Mouse (Mus musculus): Measurements from ENCODE around the gene Ptms. TPM values are rescaled to one million over a fixed set of nuclear protein-coding genes. Genes with fewer than 3 reads are reported as not detected.
A peak's percentile ranks its signal among the peaks of the same experiment; 100 is the strongest.
"Not testable (repeated sequence)": the region's sequence is repeated elsewhere in the genome, so short reads cannot be mapped to it uniquely, and the experiment has no call there.

Gene Ptms
- polyA plus RNA-seq, 1 experiment: 330 TPM

DNA sequence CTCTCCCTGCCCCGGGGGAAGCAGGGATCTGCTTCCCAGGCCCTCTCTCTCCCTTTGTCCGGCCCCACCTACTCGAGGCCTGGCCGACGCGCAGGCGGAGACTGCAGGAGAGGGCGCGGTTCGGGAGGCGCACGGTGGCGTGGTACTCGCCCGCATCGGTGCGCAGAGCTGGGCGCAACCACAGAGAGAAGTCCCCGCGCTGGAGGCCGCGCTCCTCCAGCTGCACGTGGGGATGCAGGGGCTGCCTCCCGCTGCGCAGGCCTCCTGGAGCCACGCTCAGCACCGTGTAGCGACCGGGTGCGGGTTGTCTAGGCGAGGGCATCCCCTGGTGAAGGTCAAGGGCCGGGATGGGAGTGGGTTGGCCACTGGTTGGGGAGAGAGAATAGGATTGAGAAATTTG lies 9.9 kb downstream of the Ptms start:
- H3K27me3 ChIP-seq (replicated peaks): peaks cover 62% of the 10 kb centered on the region
- no peak overlapping the region for H3K4me3 ChIP-seq (replicated peaks)
- TF ChIP-seq GATA1 (IDR thresholded peaks at IDR 0.05; ENCODE audit: borderline replicate concordance, low read length) (no peak), FLI1 (IDR thresholded peaks at IDR 0.05; ENCODE audit: low read length) (no peak)
- H3K36me3 ChIP-seq (replicated peaks; ENCODE audit: low read length): no peaks in the 10 kb centered on the region
- peaks cover 45% of the 10 kb centered on the region for H3K4me1 ChIP-seq
- H3K9me3 ChIP-seq: no peaks in the 10 kb centered on the region

DNA sequence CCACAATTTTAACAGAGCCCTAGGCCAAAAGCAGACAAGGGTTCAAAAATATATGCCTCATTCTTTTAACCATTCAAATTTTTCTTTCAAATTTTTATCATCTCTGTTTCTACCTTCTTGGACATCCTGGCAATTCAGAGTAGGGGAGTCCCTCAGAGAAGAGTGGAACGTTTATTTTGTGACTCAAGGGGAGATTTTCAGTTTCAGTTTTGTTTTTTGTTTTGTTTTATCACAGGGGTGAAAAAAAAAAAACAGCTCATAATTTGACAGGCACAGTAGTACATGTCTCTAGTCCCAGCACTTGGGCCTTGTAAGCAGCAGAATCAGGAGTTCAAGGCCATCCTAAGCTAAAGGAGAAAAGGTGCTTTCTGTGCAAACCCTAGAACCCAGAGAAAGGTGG lies 12.1 kb downstream of the Ptms start:
- Histone ChIP-seq H3K4me3 (replicated peaks) (no peak overlapping the region), H3K27me3 (replicated peaks) (peaks cover 42% of the 10 kb centered on the region), H3K4me1 (peaks cover 41% of the 10 kb centered on the region), H3K36me3 (replicated peaks; ENCODE audit: low read length) (no peaks in the 10 kb centered on the region), H3K9me3 (no peaks in the 10 kb centered on the region)
- TF ChIP-seq GATA1 (IDR thresholded peaks at IDR 0.05; ENCODE audit: borderline replicate concordance, low read length): no peak
- TF ChIP-seq FLI1 (IDR thresholded peaks at IDR 0.05; ENCODE audit: low read length): no peak

GRCm38 (mm10) chr6:124904991-124905860 lies 14.7 kb downstream of the Ptms start:
- H3K4me3 ChIP-seq (replicated peaks): no peak overlapping the region
- no peak for TF ChIP-seq FLI1 (IDR thresholded peaks at IDR 0.05; ENCODE audit: low read length)
- no peak for TF ChIP-seq GATA1 (IDR thresholded peaks at IDR 0.05; ENCODE audit: borderline replicate concordance, low read length)
- no peaks in the 10 kb centered on the region for H3K9me3 ChIP-seq
- no peaks in the 10 kb centered on the region for H3K36me3 ChIP-seq (replicated peaks; ENCODE audit: low read length)
- peaks cover 45% of the 10 kb centered on the region for H3K4me1 ChIP-seq
- peaks cover 32% of the 10 kb centered on the region for H3K27me3 ChIP-seq (replicated peaks)

- peak overlapping the region; percentile 93 for H3K4me3 ChIP-seq (replicated peaks)
- H3K36me3 ChIP-seq (replicated peaks; ENCODE audit: low read length): no peaks in the 10 kb centered on the region
- TF ChIP-seq GATA1 (IDR thresholded peaks at IDR 0.05; ENCODE audit: borderline replicate concordance, low read length) (no peak), FLI1 (IDR thresholded peaks at IDR 0.05; ENCODE audit: low read length) (no peak)
- H3K27me3 ChIP-seq (replicated peaks): peaks cover 28% of the 10 kb centered on the region
- peaks cover 40% of the 10 kb centered on the region for H3K4me1 ChIP-seq
- H3K9me3 ChIP-seq: no peaks in the 10 kb centered on the region
Measured at GRCm38 (mm10) chr6:124904161-124904981, 15.5 kb downstream of the Ptms start.

GRCm38 (mm10) chr6:124903580-124904151 lies 16.2 kb downstream of the Ptms start:
- peaks cover 40% of the 10 kb centered on the region for H3K4me1 ChIP-seq
- TF ChIP-seq GATA1 (IDR thresholded peaks at IDR 0.05; ENCODE audit: borderline replicate concordance, low read length) (no peak), FLI1 (IDR thresholded peaks at IDR 0.05; ENCODE audit: low read length) (no peak)

GRCm38 (mm10) chr6:124901851-124902250 lies 18.1 kb downstream of the Ptms start:
- TF ChIP-seq FLI1 (IDR thresholded peaks at IDR 0.05; ENCODE audit: low read length) (no peak), GATA1 (IDR thresholded peaks at IDR 0.05; ENCODE audit: borderline replicate concordance, low read length) (no peak)
- no peaks in the 10 kb centered on the region for H3K9me3 ChIP-seq
- H3K4me1 ChIP-seq: peaks cover 36% of the 10 kb centered on the region
- no peaks in the 10 kb centered on the region for H3K36me3 ChIP-seq (replicated peaks; ENCODE audit: low read length)
- H3K4me3 ChIP-seq (replicated peaks): no peak overlapping the region
- peaks cover 18% of the 10 kb centered on the region for H3K27me3 ChIP-seq (replicated peaks)

More at GRCm38 (mm10) chr6:124903580-124904151, 16.2 kb downstream of the Ptms start:
- Histone ChIP-seq H3K27me3 (replicated peaks) (peaks cover 25% of the 10 kb centered on the region), H3K36me3 (replicated peaks; ENCODE audit: low read length) (no peaks in the 10 kb centered on the region), H3K9me3 (no peaks in the 10 kb centered on the region), H3K4me3 (replicated peaks) (peak overlapping the region; percentile 93)

DNA sequence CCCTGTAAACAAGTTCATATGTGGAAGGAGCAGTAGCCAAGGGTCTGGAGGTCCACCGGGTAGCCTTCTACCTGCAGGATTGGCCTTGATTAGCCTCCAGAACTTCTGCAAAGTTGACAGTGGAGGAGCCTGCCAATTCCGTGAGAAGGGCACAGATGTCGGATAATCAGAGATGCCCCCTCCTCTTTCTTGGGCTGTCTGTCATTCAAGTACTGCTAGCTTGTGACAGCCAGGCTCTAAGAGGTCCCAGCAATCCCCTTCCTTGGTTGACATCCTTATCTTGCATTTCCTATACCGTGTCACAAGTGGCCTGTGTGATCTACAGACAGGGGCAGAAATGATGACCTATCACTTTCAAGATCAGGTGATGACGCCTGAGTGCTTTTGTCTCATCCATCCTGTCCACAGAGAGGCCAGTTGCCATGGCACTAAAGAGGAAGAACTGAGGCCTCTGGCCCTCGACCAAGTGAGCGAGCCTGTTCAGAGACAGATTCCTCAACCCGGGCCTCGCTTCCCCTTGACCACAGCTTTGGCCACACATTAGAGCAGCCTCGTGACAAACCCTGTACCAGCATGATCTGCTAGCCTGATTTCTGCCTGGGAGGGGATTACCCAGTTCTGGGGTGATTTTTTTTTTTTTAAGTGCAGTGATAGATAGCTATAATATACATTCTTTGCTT lies 19.0 kb downstream of the Ptms start:
- TF ChIP-seq GATA1 (IDR thresholded peaks at IDR 0.05; ENCODE audit: borderline replicate concordance, low read length) (no peak), FLI1 (IDR thresholded peaks at IDR 0.05; ENCODE audit: low read length) (no peak)
- peaks cover 18% of the 10 kb centered on the region for H3K27me3 ChIP-seq (replicated peaks)
- H3K36me3 ChIP-seq (replicated peaks; ENCODE audit: low read length): no peaks in the 10 kb centered on the region
- peaks cover 36% of the 10 kb centered on the region for H3K4me1 ChIP-seq
- H3K9me3 ChIP-seq: no peaks in the 10 kb centered on the region
- H3K4me3 ChIP-seq (replicated peaks): no peak overlapping the region

- H3K27me3 ChIP-seq (replicated peaks): peaks cover 19% of the 10 kb centered on the region
- H3K9me3 ChIP-seq: no peaks in the 10 kb centered on the region
- H3K36me3 ChIP-seq (replicated peaks; ENCODE audit: low read length): no peaks in the 10 kb centered on the region
- no peak overlapping the region for H3K4me3 ChIP-seq (replicated peaks)
- peaks cover 36% of the 10 kb centered on the region for H3K4me1 ChIP-seq
- no peak for TF ChIP-seq GATA1 (IDR thresholded peaks at IDR 0.05; ENCODE audit: borderline replicate concordance, low read length)
Measured at GRCm38 (mm10) chr6:124900056-124900800, 19.7 kb downstream of the Ptms start.

DNA sequence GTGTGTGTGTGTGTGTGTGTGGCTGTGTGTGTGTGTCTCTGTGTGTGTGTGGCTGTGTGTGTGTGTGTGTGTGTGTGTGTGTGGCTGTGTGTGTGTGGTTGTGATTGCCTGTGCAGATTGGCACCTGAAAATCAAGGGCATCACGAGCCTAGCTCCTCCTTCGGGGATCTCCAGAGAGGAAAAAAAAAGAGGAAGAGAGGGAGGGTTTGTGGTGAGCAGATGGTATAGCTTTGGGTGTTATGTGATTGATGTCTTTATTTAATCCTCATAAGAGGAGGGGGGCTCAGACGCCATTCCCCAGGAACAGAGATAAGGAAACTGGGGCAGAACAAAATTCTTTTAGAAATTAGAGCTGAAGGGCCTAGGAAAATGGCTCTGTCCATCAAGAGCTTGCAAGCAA lies 21.5 kb downstream of the Ptms start:
- peaks cover 31% of the 10 kb centered on the region for H3K4me1 ChIP-seq
- H3K9me3 ChIP-seq: no peaks in the 10 kb centered on the region
- H3K36me3 ChIP-seq (replicated peaks; ENCODE audit: low read length): no peaks in the 10 kb centered on the region
- no peak overlapping the region for H3K4me3 ChIP-seq (replicated peaks)
- TF ChIP-seq GATA1 (IDR thresholded peaks at IDR 0.05; ENCODE audit: borderline replicate concordance, low read length) (no peak), FLI1 (IDR thresholded peaks at IDR 0.05; ENCODE audit: low read length) (no peak)
- peaks cover 19% of the 10 kb centered on the region for H3K27me3 ChIP-seq (replicated peaks)

GRCm38 (mm10) chr6:124894113-124894512 lies 25.8 kb downstream of the Ptms start:
- H3K9me3 ChIP-seq; H3K4me3 ChIP-seq (replicated peaks); H3K36me3 ChIP-seq (replicated peaks; ENCODE audit: low read length): not testable (repeated sequence)
- H3K27me3 ChIP-seq (replicated peaks): peaks cover 16% of the 10 kb centered on the region
- peaks cover 11% of the 10 kb centered on the region; the same call in 1 of the 2 replicates for H3K4me1 ChIP-seq
